ENCODE assay signal across 7 mouse cellular contexts in the genomic region with DNA sequence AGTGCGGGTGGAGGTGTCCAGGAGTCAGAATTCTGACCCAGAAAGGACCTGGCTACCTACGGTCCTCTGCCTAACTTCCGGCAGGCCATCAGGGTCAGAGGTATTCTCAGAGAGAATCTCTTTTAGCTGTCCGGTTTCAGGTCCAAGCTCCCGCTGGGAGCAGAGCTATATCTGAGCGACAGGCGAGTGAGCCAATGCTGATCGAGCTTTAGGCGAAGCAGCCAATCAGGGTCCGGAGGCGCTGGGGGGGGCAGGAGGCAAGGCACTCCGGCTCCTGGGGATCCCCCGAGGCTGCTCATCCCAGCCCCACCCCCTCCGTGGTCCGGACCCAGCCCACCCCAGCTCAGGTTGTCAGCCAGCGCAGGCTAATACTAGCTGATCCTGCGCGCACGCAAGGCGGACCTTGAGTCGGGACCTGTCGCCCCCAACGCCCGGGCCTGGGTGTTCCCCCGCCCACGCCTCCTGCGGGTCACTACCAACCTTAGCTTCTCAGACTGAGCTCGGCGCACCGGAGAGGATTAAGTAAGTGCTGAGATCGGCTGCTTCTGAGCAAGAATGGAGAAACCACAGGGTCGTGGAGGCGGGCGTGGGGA. TPM values are rescaled to one million over a fixed set of nuclear protein-coding genes. Genes with fewer than 3 reads are reported as not detected.
DNase-seq lines count a peak whose midpoint lies in the region; ATAC-seq lines count a peak whose summit lies in the region.

A gene (plus strand): TSS at position 336 of the 593 bp plus-strand sequence.

- peak within 1 kb of the TSS; percentile 49; the same call in 1 of the 2 replicates for H3K9ac ChIP-seq in limb, embryonic 11.5 days (ENCODE audit: low read length)
- peak within 1 kb of the TSS; percentile 78 for H3K9ac ChIP-seq in midbrain, embryonic 14.5 days (replicated peaks; ENCODE audit: low read length)

- H3K4me3 ChIP-seq in limb, embryonic 11.5 days (ENCODE audit: low read depth, low read length) = peak within 1 kb of the TSS; percentile 53
- peak within 1 kb of the TSS; percentile 65 for H3K4me3 ChIP-seq in midbrain, embryonic 14.5 days (replicated peaks; ENCODE audit: low read depth, low read length)

- H3K4me2 ChIP-seq in limb, embryonic 11.5 days (ENCODE audit: low read depth, severe bottlenecking) = peak within 1 kb of the TSS; percentile 81
- H3K4me2 ChIP-seq in midbrain, embryonic 14.5 days (ENCODE audit: low read length) = peak within 1 kb of the TSS; percentile 78

- peak; percentile 91 for DNase-seq in adrenal gland, adult 8-10 months
- DNase-seq in embryo, embryonic 11.5 days (ENCODE audit: low read depth, low spot score) = peak; percentile 84
- DNase-seq in heart, adult 11 months = peak; percentile 100
- peak; percentile 95 for DNase-seq in kidney, adult 18-20 months
- peak; percentile 95 for DNase-seq in limb, embryonic 11.5 days (ENCODE audit: low spot score)
- DNase-seq in midbrain, embryonic 14.5 days = peak; percentile 97
- peak; percentile 84 to 89 for DNase-seq in spleen, adult 18-20 months

- no peaks in the 10 kb centered on the region for H3K36me3 ChIP-seq in limb, embryonic 11.5 days (ENCODE audit: control insufficient read depth, insufficient read depth, low read length)
- H3K36me3 ChIP-seq in midbrain, embryonic 14.5 days (ENCODE audit: control insufficient read depth, insufficient read depth, low read length) = no peaks in the 10 kb centered on the region

- ATAC-seq in limb, embryonic 11.5 days (ENCODE audit: insufficient number of reproducible peaks, low FRiP score, low TSS enrichment, low read depth) = peak; percentile 88
- peak; percentile 94 for ATAC-seq in midbrain, embryonic 14.5 days (ENCODE audit: low FRiP score, low TSS enrichment)

- H3K4me1 ChIP-seq in limb, embryonic 11.5 days (ENCODE audit: control insufficient read depth, insufficient read depth, low read length) = peaks cover 12% of the 10 kb centered on the region; the same call in 1 of the 2 replicates
- H3K4me1 ChIP-seq in midbrain, embryonic 14.5 days (ENCODE audit: control insufficient read depth, insufficient read depth, low read length) = peaks cover 24% of the 10 kb centered on the region

- H3K27ac ChIP-seq in limb, embryonic 11.5 days (replicated peaks; ENCODE audit: low read depth, low read length) = no peak within 1 kb of the TSS
- H3K27ac ChIP-seq in midbrain, embryonic 14.5 days (replicated peaks; ENCODE audit: low read depth, low read length) = peak within 1 kb of the TSS; percentile 65

- no peaks in the 10 kb centered on the region for H3K9me3 ChIP-seq in limb, embryonic 11.5 days (ENCODE audit: control insufficient read depth, low read length)
- H3K9me3 ChIP-seq in midbrain, embryonic 14.5 days (ENCODE audit: control insufficient read depth, low read length) = no peaks in the 10 kb centered on the region

- WGBS in limb, embryonic 11.5 days = under 1% methylated on average over 34 of the region's 34 CpGs
- WGBS in midbrain, embryonic 14.5 days = under 1% methylated on average over 34 of the region's 34 CpGs

- H3K27me3 ChIP-seq in limb, embryonic 11.5 days (ENCODE audit: control insufficient read depth, insufficient read depth, low read length) = peaks cover 4% of the 10 kb centered on the region; the same call in 1 of the 2 replicates
- H3K27me3 ChIP-seq in midbrain, embryonic 14.5 days (ENCODE audit: control insufficient read depth, insufficient read depth, low read length) = no peaks in the 10 kb centered on the region

RNA-seq across cellular contexts. Expression of the gene that starts here (rescaled TPM):
- total RNA-seq in adrenal gland, adult 8-10 months (2022) = 1 to 10 TPM; 1.0 to 1.6 (median 1.3) TPM
- polyA plus RNA-seq in limb, embryonic 11.5 days (2014; fragmentation: Nextera tagmentation; extraction: Ambion mirVana) = 0.60 and 0.73 TPM in 2 replicates
- polyA plus RNA-seq in midbrain, embryonic 14.5 days (2014; fragmentation: Nextera tagmentation; extraction: Ambion mirVana) = 4.1 and 6.3 TPM in 2 replicates

Comparison
In these comparisons a context has a peak if more than half of its experiments do, and no peak if none do; other contexts are left out.
1. Peak in DNase-seq, ATAC-seq, H3K4me3 ChIP-seq, H3K9ac ChIP-seq and H3K4me2 ChIP-seq in limb, embryonic 11.5 days; RNA of the gene not detected or under 1 TPM.